Mouse (Mus musculus): ENCODE measurements at regions not wholly inside any gene's neighbourhood (a gene's known extent, or its start where the extent isn't known, plus 50 kb on each side); places are given as distances from the start of the nearest gene placed in this dataset.

DNA sequence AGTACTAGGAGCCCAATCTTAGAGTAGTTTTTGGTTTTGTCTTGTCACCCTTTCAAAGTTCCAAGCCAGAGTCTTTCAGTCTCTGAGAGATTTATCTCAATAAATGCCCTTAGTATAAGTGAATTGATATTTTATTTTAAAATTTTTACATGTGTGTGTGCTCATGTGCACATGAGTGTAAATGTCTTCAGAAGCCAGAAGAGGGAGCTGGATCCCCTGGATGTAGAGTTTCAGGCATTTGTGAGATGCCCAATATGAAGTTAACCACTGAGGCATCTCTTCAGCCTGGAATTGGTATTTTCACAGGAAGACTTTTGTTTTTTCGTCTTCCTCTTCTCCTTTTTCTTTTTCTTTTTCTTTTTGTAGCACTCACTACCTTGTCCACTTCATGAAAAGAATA is 262.3 kb upstream of the Eif4g2 start:
- no peak for DNase-seq (ENCODE audit: low read depth, low spot score)

DNA sequence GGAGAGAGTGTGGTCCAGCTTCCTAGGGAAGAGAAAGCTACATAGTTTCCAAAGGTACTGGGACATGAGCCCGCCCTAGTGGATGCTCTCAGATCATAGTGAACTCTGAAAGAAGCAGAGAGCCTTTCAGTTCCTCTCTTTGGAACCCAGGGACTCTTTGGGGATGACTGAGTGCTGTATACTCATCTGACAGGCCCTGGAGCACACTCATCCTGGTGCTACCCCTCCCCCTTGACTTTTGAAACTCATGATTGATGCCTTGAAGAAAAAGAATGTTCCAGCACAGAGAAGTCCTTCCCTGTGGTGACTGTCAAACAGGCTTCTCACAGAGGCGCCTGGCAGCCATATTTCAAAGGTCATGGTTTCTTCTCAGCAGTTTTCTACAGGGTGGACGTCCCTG is 254.2 kb upstream of the Eif4g2 start:
- no peak for DNase-seq (ENCODE audit: low read depth, low spot score)

GRCm38 (mm10) chr7:111322901-111323300 is 240.1 kb upstream of the Eif4g2 start:
- no peak for DNase-seq (ENCODE audit: low read depth, low spot score)

DNA sequence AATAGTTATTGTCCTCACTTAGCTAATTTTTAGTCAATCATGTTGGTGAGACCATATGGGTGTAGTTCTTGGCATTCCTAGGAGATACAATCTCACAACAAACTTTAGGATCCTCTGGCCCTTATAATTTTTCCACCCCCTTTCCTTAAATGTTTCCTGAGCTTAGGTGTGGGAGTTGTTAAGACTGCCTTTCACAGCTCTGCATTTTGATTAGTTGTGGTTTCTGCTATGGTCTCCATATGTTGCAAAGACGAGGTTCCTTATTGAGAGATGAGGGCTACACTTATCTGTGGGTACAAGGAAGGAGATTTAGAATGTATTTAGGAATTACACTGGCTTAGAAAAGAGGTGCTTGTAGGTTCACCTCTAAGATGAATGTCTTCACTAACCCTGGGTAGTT is 237.1 kb upstream of the Eif4g2 start:
- no peak for DNase-seq (ENCODE audit: low read depth, low spot score)

DNA sequence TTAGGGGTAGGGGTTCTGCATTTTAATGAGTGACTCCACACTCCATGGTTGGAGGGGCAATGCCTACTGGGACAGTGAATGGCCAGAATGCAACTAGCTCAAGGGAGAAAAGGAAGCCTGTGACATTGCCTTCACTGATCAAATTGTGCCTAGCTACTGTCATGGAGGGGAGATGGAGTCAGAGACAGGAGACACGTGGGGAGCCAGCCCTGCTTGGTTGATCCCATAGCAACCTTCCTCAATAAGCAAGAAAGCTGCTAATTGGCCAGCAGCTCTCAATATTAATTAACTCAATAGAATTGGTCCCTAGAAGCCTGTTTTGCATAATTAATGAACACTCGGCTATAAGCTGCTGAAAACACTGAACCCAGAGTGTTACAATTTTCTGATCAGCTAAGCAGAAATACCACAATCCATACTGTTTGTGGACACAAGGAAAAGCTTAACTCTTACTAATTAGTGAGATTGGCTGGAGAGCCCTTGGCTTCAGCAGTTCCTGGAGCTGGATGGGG is 233.7 kb upstream of the Eif4g2 start:
- no peak for DNase-seq (ENCODE audit: low read depth, low spot score)

- no peak for DNase-seq (ENCODE audit: low read depth, low spot score)
Observed at GRCm38 (mm10) chr7:111313921-111314320, 231.1 kb upstream of the Eif4g2 start.

GRCm38 (mm10) chr7:111305196-111305595 is 222.4 kb upstream of the Eif4g2 start:
- DNase-seq (ENCODE audit: low read depth, low spot score), result no peak

- no peak for DNase-seq (ENCODE audit: low read depth, low spot score)
Observed at GRCm38 (mm10) chr7:111301791-111302488, 219.1 kb upstream of the Eif4g2 start.

- no peak for DNase-seq (ENCODE audit: low read depth, low spot score)
Observed at GRCm38 (mm10) chr7:111297174-111297902, 214.5 kb upstream of the Eif4g2 start.

- DNase-seq (ENCODE audit: low read depth, low spot score), result no peak
Observed at GRCm38 (mm10) chr7:111283411-111283955, 200.7 kb upstream of the Eif4g2 start.

- no peak for DNase-seq (ENCODE audit: low read depth, low spot score)
Observed at GRCm38 (mm10) chr7:111282314-111282713, 199.5 kb upstream of the Eif4g2 start.

DNA sequence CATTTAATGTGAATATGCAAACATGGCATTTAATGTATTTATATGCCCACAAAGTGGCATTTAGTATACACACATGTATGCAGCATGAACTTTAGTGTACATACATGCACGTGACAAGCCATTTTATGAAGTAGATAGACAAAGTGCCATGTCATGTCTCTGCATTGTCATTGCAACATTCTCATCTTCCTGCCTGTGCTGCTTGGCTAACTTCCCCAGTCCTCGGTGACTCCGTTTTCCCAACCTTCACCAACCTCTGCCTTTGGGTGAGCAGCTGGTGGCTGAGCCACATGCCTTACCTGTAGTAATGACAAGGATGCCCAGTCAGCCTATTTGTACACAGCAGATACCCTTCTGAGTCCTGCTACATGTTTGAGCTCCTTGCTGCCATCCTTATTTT is 194.9 kb upstream of the Eif4g2 start:
- DNase-seq (ENCODE audit: low read depth, low spot score), result no peak

- DNase-seq (ENCODE audit: low read depth, low spot score), result no peak
Observed at GRCm38 (mm10) chr7:111273839-111274238, 191.0 kb upstream of the Eif4g2 start.

DNA sequence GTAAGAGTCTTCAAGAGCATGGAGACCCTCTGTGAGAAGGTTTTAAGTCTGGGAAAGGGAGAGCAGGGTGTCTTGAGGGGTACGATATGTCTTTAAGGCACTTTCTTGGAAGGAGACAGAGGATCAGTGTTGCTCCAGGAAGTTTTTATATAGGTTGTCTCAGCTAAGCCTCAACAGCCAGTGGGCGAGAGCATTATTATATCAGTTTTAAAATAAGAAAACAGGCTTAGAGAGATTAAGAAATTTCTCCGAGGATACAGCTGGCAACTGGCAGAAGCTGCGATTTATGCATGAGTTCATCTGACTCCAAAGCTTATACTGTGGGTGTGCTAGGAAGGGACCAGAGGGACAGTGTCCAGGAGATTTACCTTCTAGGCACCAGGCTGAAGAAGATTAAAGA is 188.0 kb upstream of the Eif4g2 start:
- no peak for DNase-seq (ENCODE audit: low read depth, low spot score)

GRCm38 (mm10) chr7:111268197-111268596 is 185.4 kb upstream of the Eif4g2 start:
- DNase-seq (ENCODE audit: low read depth, low spot score), result no peak

DNA sequence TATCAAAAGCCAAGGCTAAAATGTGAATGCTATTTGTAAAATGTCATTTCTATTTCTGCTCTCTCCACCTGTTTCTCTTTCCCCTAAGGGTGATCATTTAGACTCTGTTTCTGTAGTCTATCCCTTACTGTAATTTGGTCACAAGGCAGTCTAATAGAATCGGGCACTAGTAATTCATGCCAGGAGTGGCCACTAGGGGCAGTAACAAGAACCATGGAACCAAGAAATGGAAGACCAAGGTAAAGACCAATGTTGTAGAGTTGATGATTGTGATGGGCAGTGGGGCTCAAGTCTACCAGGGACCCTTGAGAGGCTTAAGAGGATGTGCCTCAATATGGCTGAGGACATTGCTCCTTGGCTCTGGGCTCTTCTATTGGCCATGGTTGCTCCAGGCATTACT is 180.5 kb upstream of the Eif4g2 start:
- no peak for DNase-seq (ENCODE audit: low read depth, low spot score)

DNA sequence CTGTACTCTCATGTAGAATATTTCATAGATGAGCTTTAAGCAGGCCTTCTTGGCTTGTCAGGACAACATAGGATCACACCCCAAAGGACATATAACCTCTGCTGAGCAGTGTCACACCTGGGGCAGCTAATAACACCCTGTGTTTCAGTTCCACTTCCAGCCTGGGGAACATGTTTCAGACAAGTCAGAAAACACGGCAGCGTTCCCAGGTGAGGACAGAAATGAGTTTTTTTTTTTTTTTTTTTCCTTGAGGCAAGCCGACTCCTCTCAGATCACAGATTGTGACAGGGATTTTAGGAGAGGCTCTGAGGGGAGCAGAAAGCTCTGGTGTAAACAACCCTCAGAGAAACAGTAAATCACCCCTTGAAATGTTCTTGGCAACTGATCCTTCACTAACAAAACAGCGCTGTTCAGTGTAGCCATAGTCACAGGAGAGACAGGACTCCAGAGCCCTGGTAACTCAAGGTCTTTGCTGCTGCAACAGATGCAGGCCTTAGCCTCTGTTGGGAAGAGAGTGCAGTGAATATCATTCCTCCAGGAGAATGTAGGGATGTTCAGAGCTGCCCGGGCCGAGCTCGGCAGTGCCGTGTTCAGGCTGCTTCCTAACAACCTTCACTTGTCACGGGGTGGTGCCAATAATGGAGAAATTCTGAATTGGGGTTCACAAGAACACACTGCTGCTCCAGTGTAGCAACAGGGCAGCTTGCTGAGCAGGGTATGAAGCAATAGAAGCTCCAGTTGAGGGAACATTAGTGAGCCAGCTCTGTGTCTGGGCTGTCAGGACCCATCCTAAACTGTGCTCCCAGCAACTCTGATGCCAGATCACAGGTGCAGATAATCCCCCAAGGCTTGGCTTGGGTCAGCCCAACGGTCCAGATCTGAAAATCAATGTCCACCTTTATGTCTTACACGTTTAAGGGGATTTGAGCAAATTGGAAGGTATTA is 177.1 kb upstream of the Eif4g2 start:
- DNase-seq (ENCODE audit: low read depth, low spot score), result no peak

- no peak for DNase-seq (ENCODE audit: low read depth, low spot score)
Observed at GRCm38 (mm10) chr7:111257842-111258241, 175.0 kb upstream of the Eif4g2 start.

DNA sequence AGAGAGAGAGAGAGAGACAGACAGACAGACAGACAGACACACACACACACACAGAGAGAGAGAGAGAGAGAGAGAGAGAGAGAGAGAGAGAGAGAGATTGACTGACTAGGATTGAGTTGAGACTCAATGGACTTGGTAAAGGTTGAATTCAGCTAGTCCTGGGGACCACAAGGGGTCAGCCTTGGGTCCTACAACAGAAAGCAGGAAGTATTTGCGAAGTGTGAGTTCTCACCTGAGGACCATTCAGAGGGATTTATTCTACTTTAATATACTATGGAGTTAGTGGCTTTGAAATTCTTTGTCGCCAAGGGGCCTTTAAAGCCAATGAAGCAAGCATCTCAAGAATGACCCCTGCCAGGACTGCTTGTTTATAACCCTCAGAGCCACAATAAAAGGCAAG is 173.4 kb upstream of the Eif4g2 start:
- DNase-seq (ENCODE audit: low read depth, low spot score), result no peak

DNA sequence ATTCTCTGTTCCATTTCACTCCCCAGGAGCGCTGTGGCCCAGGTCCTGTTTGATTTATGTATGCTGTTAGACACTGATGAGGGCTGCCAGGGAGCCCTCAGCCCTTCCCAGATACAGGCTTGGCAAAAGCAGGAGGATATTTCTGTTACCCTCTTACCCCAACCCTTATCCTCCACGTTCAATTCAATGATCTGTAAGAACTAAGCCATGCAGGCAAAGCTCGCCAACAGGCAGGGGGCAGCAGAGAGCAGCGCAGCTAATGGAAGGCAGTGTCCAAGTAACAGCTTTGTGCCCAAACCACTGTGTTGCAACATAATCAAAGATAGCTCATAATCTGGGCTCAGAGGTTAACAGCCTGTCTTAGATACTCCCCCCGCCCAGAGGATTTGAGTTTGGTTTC is 166.8 kb upstream of the Eif4g2 start:
- peak; percentile 60 for DNase-seq (ENCODE audit: low read depth, low spot score)

DNA sequence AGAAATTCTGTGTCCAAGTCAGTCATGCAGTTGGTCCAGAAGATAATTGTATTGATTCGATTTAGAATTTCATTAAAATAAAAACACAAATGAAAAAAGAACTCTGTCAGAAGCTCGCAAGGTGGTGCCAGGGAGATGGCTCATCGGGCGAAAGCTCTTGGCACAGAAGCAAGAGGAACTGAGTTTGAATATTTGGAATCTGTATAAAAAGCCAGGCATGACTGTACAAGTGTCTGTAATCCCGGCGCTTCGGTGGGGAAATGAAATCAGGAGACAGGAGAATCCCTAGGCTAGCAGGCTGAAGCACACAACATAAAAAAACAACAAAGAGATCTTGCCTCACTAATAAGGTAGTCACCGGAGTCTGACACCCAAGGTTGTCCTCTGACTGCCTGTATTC is 162.7 kb upstream of the Eif4g2 start:
- no peak for DNase-seq (ENCODE audit: low read depth, low spot score)

GRCm38 (mm10) chr7:111245067-111245466 is 162.2 kb upstream of the Eif4g2 start:
- no peak for DNase-seq (ENCODE audit: low read depth, low spot score)
